Mouse (Mus musculus) liver, embryonic 15.5 days (tissue): ENCODE results near the gene Ncor2. TPM values are rescaled to one million over a fixed set of nuclear protein-coding genes. Genes with fewer than 3 reads are reported as not detected.
"Not testable (repeated sequence)": the region's sequence is repeated elsewhere in the genome, so short reads cannot be mapped to it uniquely, and the experiment has no call there.

Experiments used
- ATAC-seq: fragments of 200-750 bp; cut with Nextera tagmentation; 2 replicates; pipeline ENCODE4 v1.8.0; 2017; ENCODE audit warnings: moderate number of reproducible peaks, mild to moderate bottlenecking, moderate library complexity; ENCODE audit not compliant: insufficient read depth
- H3K27ac ChIP-seq: fragments of 300-500 bp; sonication (generic); replicated peaks from 2 replicates; pipeline ENCODE4 v1.5.1; 2015; ENCODE audit warnings: mild to moderate bottlenecking, inconsistent platforms
- H3K27me3 ChIP-seq: fragments of 300-500 bp; sonication (generic); 2 replicates; pipeline ENCODE4 v1.6.1; 2015; ENCODE audit warnings: mild to moderate bottlenecking, inconsistent platforms
- H3K36me3 ChIP-seq: fragments of 300-500 bp; sonication (generic); replicated peaks from 2 replicates; pipeline ENCODE4 v1.6.1; 2015; ENCODE audit warnings: moderate library complexity, mild to moderate bottlenecking, inconsistent platforms
- H3K4me1 ChIP-seq: fragments of 300-500 bp; sonication (generic); replicated peaks from 2 replicates; pipeline ENCODE4 v1.6.1; 2015; ENCODE audit warnings: inconsistent platforms
- H3K4me2 ChIP-seq: fragments of 300-500 bp; sonication (generic); 2 replicates; pipeline ENCODE4 v1.6.1; 2015; ENCODE audit warnings: moderate library complexity, mild to moderate bottlenecking, inconsistent platforms
- H3K4me3 ChIP-seq: fragments of 300-500 bp; sonication (generic); replicated peaks from 2 replicates; pipeline ENCODE4 v1.5.1; 2015; ENCODE audit warnings: mild to moderate bottlenecking, inconsistent platforms
- H3K9ac ChIP-seq: fragments of 300-500 bp; sonication (generic); 2 replicates; pipeline ENCODE4 v1.6.1; 2015; ENCODE audit warnings: moderate library complexity, mild to moderate bottlenecking, inconsistent platforms
- H3K9me3 ChIP-seq: fragments of 300-500 bp; sonication (generic); replicated peaks from 2 replicates; pipeline ENCODE4 v1.6.1; 2016; ENCODE audit warnings: inconsistent platforms
- WGBS: fragments of 180-500 bp; shearing (Covaris S2); methylation state at CpG from one replicate; pipeline ENCODE4 v1.1.7; 2015; ENCODE audit warnings: mixed read lengths; ENCODE audit not compliant: insufficient replicate concordance; 5-methylcytosine and 5-hydroxymethylcytosine counted together
- polyA plus RNA-seq: library from polyadenylated mRNA; unstranded; fragments of >200 nt; fragmentation: Nextera tagmentation; extraction: Ambion mirVana; gene quantifications from 2 replicates; pipeline ENCODE4 v1.2.1, GENCODE M21; 2015

Gene Ncor2
- polyA plus RNA-seq, 1 experiment from 2014 or later: 3.8 TPM

- Histone ChIP-seq H3K36me3 (no peaks in the 10 kb centered on the region), H3K27me3 (peaks cover 28% of the 10 kb centered on the region), H3K4me2 (no peak overlapping the region), H3K9me3 (no peaks in the 10 kb centered on the region), H3K4me3 (no peak overlapping the region), H3K9ac (no peak overlapping the region), H3K4me1 (peaks cover 11% of the 10 kb centered on the region; the same call in 1 of the 2 replicates), H3K27ac (no peak overlapping the region)
- ATAC-seq: no peak
- 36% methylated on average over 6 of the region's 6 CpGs for WGBS
Observed at GRCm38 (mm10) chr5:125214064-125214463, 35.0 kb upstream of the Ncor2 start.

- H3K27me3 ChIP-seq, H3K36me3 ChIP-seq, H3K9ac ChIP-seq, H3K4me3 ChIP-seq, H3K4me1 ChIP-seq, H3K27ac ChIP-seq, ATAC-seq, H3K4me2 ChIP-seq, H3K9me3 ChIP-seq: not testable (repeated sequence)
- WGBS: 78% methylated on average over 3 of the region's 3 CpGs
Observed at GRCm38 (mm10) chr5:125204910-125205309, 25.9 kb upstream of the Ncor2 start.

- H3K9ac ChIP-seq: no peak overlapping the region
- H3K27ac ChIP-seq: no peak overlapping the region
- no peak overlapping the region for H3K4me2 ChIP-seq
- no peaks in the 10 kb centered on the region for H3K4me1 ChIP-seq
- H3K27me3 ChIP-seq: no peaks in the 10 kb centered on the region
- 69% methylated on average over 11 of the region's 11 CpGs for WGBS
- no peak for ATAC-seq
- no peak overlapping the region for H3K4me3 ChIP-seq
- no peaks in the 10 kb centered on the region for H3K9me3 ChIP-seq
- no peaks in the 10 kb centered on the region for H3K36me3 ChIP-seq
Observed at GRCm38 (mm10) chr5:125204199-125204815, 25.3 kb upstream of the Ncor2 start.

GRCm38 (mm10) chr5:125203759-125204158 lies 24.7 kb upstream of the Ncor2 start:
- Histone ChIP-seq H3K36me3 (no peaks in the 10 kb centered on the region), H3K9me3 (no peaks in the 10 kb centered on the region), H3K4me2 (no peak overlapping the region), H3K4me3 (no peak overlapping the region), H3K9ac (no peak overlapping the region), H3K27ac (no peak overlapping the region), H3K27me3 (no peaks in the 10 kb centered on the region), H3K4me1 (no peaks in the 10 kb centered on the region)
- WGBS: 55% methylated on average over 11 of the region's 11 CpGs
- no peak for ATAC-seq

- H3K9me3 ChIP-seq: no peaks in the 10 kb centered on the region
- WGBS: 35% methylated on average over 7 of the region's 7 CpGs
- no peak overlapping the region for H3K4me2 ChIP-seq
- no peaks in the 10 kb centered on the region for H3K27me3 ChIP-seq
- H3K4me1 ChIP-seq: no peaks in the 10 kb centered on the region
- no peaks in the 10 kb centered on the region for H3K36me3 ChIP-seq
- ATAC-seq: no peak
- H3K27ac ChIP-seq: no peak overlapping the region
- H3K9ac ChIP-seq: no peak overlapping the region
- no peak overlapping the region for H3K4me3 ChIP-seq
Observed at GRCm38 (mm10) chr5:125203099-125203498, 24.1 kb upstream of the Ncor2 start.

- ATAC-seq: no peak
- no peak overlapping the region for H3K27ac ChIP-seq
- WGBS: 60% methylated on average over 5 of the region's 5 CpGs
- H3K9me3 ChIP-seq: no peaks in the 10 kb centered on the region
- H3K4me2 ChIP-seq: no peak overlapping the region
- H3K9ac ChIP-seq: no peak overlapping the region
- no peaks in the 10 kb centered on the region for H3K4me1 ChIP-seq
- no peak overlapping the region for H3K4me3 ChIP-seq
- H3K27me3 ChIP-seq: no peaks in the 10 kb centered on the region
- H3K36me3 ChIP-seq: no peaks in the 10 kb centered on the region
Observed at GRCm38 (mm10) chr5:125202100-125202499, 23.1 kb upstream of the Ncor2 start.

- Histone ChIP-seq H3K27ac (no peak overlapping the region), H3K9ac (no peak overlapping the region), H3K4me1 (no peaks in the 10 kb centered on the region), H3K36me3 (no peaks in the 10 kb centered on the region), H3K4me3 (no peak overlapping the region), H3K27me3 (no peaks in the 10 kb centered on the region), H3K9me3 (no peaks in the 10 kb centered on the region), H3K4me2 (no peak overlapping the region)
- ATAC-seq: no peak
- 32% methylated on average over 6 of the region's 6 CpGs for WGBS
Observed at GRCm38 (mm10) chr5:125199086-125199485, 20.1 kb upstream of the Ncor2 start.

GRCm38 (mm10) chr5:125197325-125197724 lies 18.3 kb upstream of the Ncor2 start:
- not testable (repeated sequence) for H3K9ac ChIP-seq, H3K27me3 ChIP-seq, H3K9me3 ChIP-seq, H3K4me1 ChIP-seq, H3K4me2 ChIP-seq, H3K4me3 ChIP-seq, ATAC-seq, H3K27ac ChIP-seq, H3K36me3 ChIP-seq
- 23% methylated on average over 2 of the region's 2 CpGs for WGBS

- no peak overlapping the region for H3K27ac ChIP-seq
- WGBS: 70% methylated on average over 13 of the region's 13 CpGs
- H3K4me1 ChIP-seq: no peaks in the 10 kb centered on the region
- peaks cover 7% of the 10 kb centered on the region; the same call in 1 of the 2 replicates for H3K27me3 ChIP-seq
- H3K9me3 ChIP-seq: no peaks in the 10 kb centered on the region
- no peaks in the 10 kb centered on the region for H3K36me3 ChIP-seq
- H3K4me3 ChIP-seq: no peak overlapping the region
- no peak overlapping the region for H3K4me2 ChIP-seq
- ATAC-seq: no peak
- no peak overlapping the region for H3K9ac ChIP-seq
Observed at GRCm38 (mm10) chr5:125196054-125196453, 17.0 kb upstream of the Ncor2 start.

GRCm38 (mm10) chr5:125195142-125195541 lies 16.1 kb upstream of the Ncor2 start:
- H3K27me3 ChIP-seq: peaks cover 7% of the 10 kb centered on the region; the same call in 1 of the 2 replicates
- no peak overlapping the region for H3K27ac ChIP-seq
- no peaks in the 10 kb centered on the region for H3K36me3 ChIP-seq
- WGBS: 39% methylated on average over 3 of the region's 3 CpGs
- no peaks in the 10 kb centered on the region for H3K9me3 ChIP-seq
- ATAC-seq: no peak
- no peak overlapping the region for H3K4me3 ChIP-seq
- no peak overlapping the region for H3K9ac ChIP-seq
- no peaks in the 10 kb centered on the region for H3K4me1 ChIP-seq
- H3K4me2 ChIP-seq: no peak overlapping the region

- no peak overlapping the region for H3K27ac ChIP-seq
- WGBS: 57% methylated on average over 25 of the region's 25 CpGs
- no peaks in the 10 kb centered on the region for H3K9me3 ChIP-seq
- H3K4me1 ChIP-seq: no peaks in the 10 kb centered on the region
- H3K4me2 ChIP-seq: no peak overlapping the region
- ATAC-seq: no peak
- H3K9ac ChIP-seq: no peak overlapping the region
- peaks cover 7% of the 10 kb centered on the region; the same call in 1 of the 2 replicates for H3K27me3 ChIP-seq
- no peaks in the 10 kb centered on the region for H3K36me3 ChIP-seq
- no peak overlapping the region for H3K4me3 ChIP-seq
Observed at GRCm38 (mm10) chr5:125193478-125194439, 14.7 kb upstream of the Ncor2 start.
